Mouse (Mus musculus) ES-Bruce4 (cell line): ENCODE results near the gene Nucks1. TPM values are rescaled to one million over a fixed set of nuclear protein-coding genes. Genes with fewer than 3 reads are reported as not detected.

ENCODE experiments used
- H3K27ac ChIP-seq: 2 replicates; pipeline ENCODE4 v1.5.1; 2012; ENCODE audit warnings: low read length, inconsistent platforms; ENCODE audit not compliant: insufficient read depth
- H3K27me3 ChIP-seq: 2 replicates; pipeline ENCODE4 v1.6.1; 2012; ENCODE audit warnings: mild to moderate bottlenecking, low read length, inconsistent platforms; ENCODE audit not compliant: control insufficient read depth, poor library complexity, insufficient read depth, severe bottlenecking
- H3K36me3 ChIP-seq: 2 replicates; pipeline ENCODE4 v1.6.1; 2012; ENCODE audit warnings: inconsistent platforms, mild to moderate bottlenecking, low read length, moderate library complexity; ENCODE audit not compliant: control insufficient read depth, poor library complexity, insufficient read depth, severe bottlenecking
- H3K4me1 ChIP-seq: one replicate; pipeline ENCODE4 v1.8.1; 2011; ENCODE audit warnings: low read length; ENCODE audit not compliant: control insufficient read depth, insufficient read depth
- H3K4me3 ChIP-seq: 2 replicates; pipeline ENCODE4 v1.5.1; 2011; ENCODE audit warnings: low read depth, mild to moderate bottlenecking, low read length
- H3K9ac ChIP-seq: 2 replicates; pipeline ENCODE4 v1.6.1; 2012; ENCODE audit warnings: low read depth, mild to moderate bottlenecking, inconsistent platforms; ENCODE audit not compliant: poor library complexity, severe bottlenecking
- H3K9me3 ChIP-seq: replicated peaks from 2 replicates; pipeline ENCODE4 v1.6.1; 2012; ENCODE audit warnings: mild to moderate bottlenecking, low read length, inconsistent platforms; ENCODE audit not compliant: control insufficient read depth, poor library complexity, insufficient read depth, severe bottlenecking
- CTCF ChIP-seq: IDR thresholded peaks from one replicate; pipeline ENCODE4 v1.8.1; 2011; ENCODE audit warnings: low read depth, low read length
- EP300 ChIP-seq: IDR thresholded peaks from 2 replicates; pipeline ENCODE4 v1.6.1; 2011; ENCODE audit warnings: low read depth, low read length; ENCODE audit not compliant: insufficient read depth
- POLR2A ChIP-seq: IDR thresholded peaks from one replicate; pipeline ENCODE4 v1.8.1; 2011; ENCODE audit warnings: low read length; ENCODE audit not compliant: insufficient read depth
- polyA plus RNA-seq: library from polyadenylated mRNA; stranded (reverse); fragments of >200 nt; gene quantifications from 2 replicates; pipeline ENCODE4 v1.2.4, GENCODE M21; 2011; ENCODE audit warnings: low read depth; ENCODE audit not compliant: missing spikeins, insufficient read depth, insufficient read length

Gene Nucks1
- polyA plus RNA-seq, 1 experiment: 328 TPM

- Histone ChIP-seq H3K36me3 (no peaks in the 10 kb centered on the region), H3K4me3 (no peak overlapping the region), H3K9ac (no peak overlapping the region), H3K9me3 (no peaks in the 10 kb centered on the region), H3K27ac (peak overlapping the region; percentile 64; the same call in 1 of the 2 replicates), H3K4me1 (peaks cover 7% of the 10 kb centered on the region), H3K27me3 (no peaks in the 10 kb centered on the region)
- TF ChIP-seq POLR2A (no peak), CTCF (no peak), EP300 (no peak)
Measured at GRCm38 (mm10) chr1:131946462-131947215, 36.3 kb downstream of the Nucks1 start.

- no peaks in the 10 kb centered on the region for H3K27me3 ChIP-seq
- no peak for TF ChIP-seq EP300
- TF ChIP-seq CTCF: no peak
- TF ChIP-seq POLR2A: no peak
- H3K4me1 ChIP-seq: peaks cover 7% of the 10 kb centered on the region
- no peak overlapping the region for H3K4me3 ChIP-seq
- H3K36me3 ChIP-seq: no peaks in the 10 kb centered on the region
- no peak overlapping the region for H3K27ac ChIP-seq
- no peaks in the 10 kb centered on the region for H3K9me3 ChIP-seq
- no peak overlapping the region for H3K9ac ChIP-seq
Measured at GRCm38 (mm10) chr1:131947997-131948525, 37.7 kb downstream of the Nucks1 start.

GRCm38 (mm10) chr1:131954242-131954865, 44.0 kb downstream of the Nucks1 start:
- Histone ChIP-seq H3K4me1 (no peaks in the 10 kb centered on the region), H3K9me3 (no peaks in the 10 kb centered on the region), H3K36me3 (no peaks in the 10 kb centered on the region), H3K27me3 (no peaks in the 10 kb centered on the region), H3K27ac (no peak overlapping the region), H3K4me3 (no peak overlapping the region), H3K9ac (no peak overlapping the region)
- TF ChIP-seq CTCF (no peak), POLR2A (no peak), EP300 (no peak)

GRCm38 (mm10) chr1:131955131-131955757, 44.9 kb downstream of the Nucks1 start:
- H3K9me3 ChIP-seq: no peaks in the 10 kb centered on the region
- TF ChIP-seq CTCF: no peak
- no peak for TF ChIP-seq POLR2A
- TF ChIP-seq EP300: no peak
- no peak overlapping the region for H3K9ac ChIP-seq
- H3K4me3 ChIP-seq: no peak overlapping the region
- no peaks in the 10 kb centered on the region for H3K27me3 ChIP-seq
- H3K27ac ChIP-seq: no peak overlapping the region
- no peaks in the 10 kb centered on the region for H3K36me3 ChIP-seq
- no peaks in the 10 kb centered on the region for H3K4me1 ChIP-seq

GRCm38 (mm10) chr1:131957416-131957815, 47.1 kb downstream of the Nucks1 start:
- Histone ChIP-seq H3K4me3 (no peak overlapping the region), H3K27ac (no peak overlapping the region), H3K27me3 (no peaks in the 10 kb centered on the region), H3K9me3 (no peaks in the 10 kb centered on the region), H3K36me3 (no peaks in the 10 kb centered on the region), H3K9ac (no peak overlapping the region), H3K4me1 (no peaks in the 10 kb centered on the region)
- TF ChIP-seq CTCF (no peak), POLR2A (no peak), EP300 (no peak)

- H3K27ac ChIP-seq: no peak overlapping the region
- no peak overlapping the region for H3K9ac ChIP-seq
- H3K9me3 ChIP-seq: no peaks in the 10 kb centered on the region
- H3K36me3 ChIP-seq: no peaks in the 10 kb centered on the region
- H3K27me3 ChIP-seq: peaks cover 4% of the 10 kb centered on the region
- no peak overlapping the region for H3K4me3 ChIP-seq
- TF ChIP-seq CTCF (no peak), POLR2A (no peak), EP300 (no peak)
- no peaks in the 10 kb centered on the region for H3K4me1 ChIP-seq
Measured at GRCm38 (mm10) chr1:131961004-131961403, 50.7 kb downstream of the Nucks1 start.
